Mouse (Mus musculus) MEL (cell line): Measurements from ENCODE around the gene Pop5. TPM values are rescaled to one million over a fixed set of nuclear protein-coding genes. Genes with fewer than 3 reads are reported as not detected.

Source experiments
- DNase-seq: peaks from one replicate; pipeline ENCODE4 v3.0.0; 2011; ENCODE audit warnings: low read depth, low spot score
- H3K27ac ChIP-seq: 2 replicates; pipeline ENCODE4 v1.5.1; 2012; ENCODE audit warnings: low read depth, mild to moderate bottlenecking, control low read depth, low read length, moderate library complexity; ENCODE audit not compliant: control insufficient read depth
- H3K27me3 ChIP-seq, 2 experiments: fragments of 150-350 bp in 1 of 2; sonication (generic) in 1 of 2; 2 replicates each; pipeline ENCODE4 v1.6.1; 2012; ENCODE audit warnings: low read length in 2 of 2, mild to moderate bottlenecking in 2 of 2, improper control_type of control experiment in 1 of 2, moderate library complexity in 1 of 2; ENCODE audit not compliant: insufficient read depth in 2 of 2, control insufficient read depth in 1 of 2
- H3K36me3 ChIP-seq, 2 experiments: 2 replicates each; pipeline ENCODE4 v1.6.1; 2012 to 2014; ENCODE audit warnings: low read length in 2 of 2, improper control_type of control experiment in 1 of 2, inconsistent platforms in 1 of 2, mild to moderate bottlenecking in 1 of 2; ENCODE audit not compliant: insufficient read depth in 2 of 2, control insufficient read depth in 1 of 2
- H3K4me1 ChIP-seq, 2 experiments: fragments of 150-350 bp in 1 of 2; sonication (generic) in 1 of 2; 2 replicates each; pipeline ENCODE4 v1.6.1; 2012; ENCODE audit warnings: low read length in 2 of 2, improper control_type of control experiment in 1 of 2, mild to moderate bottlenecking in 1 of 2; ENCODE audit not compliant: insufficient read depth in 2 of 2, control insufficient read depth in 1 of 2
- H3K4me3 ChIP-seq, 2 experiments: fragments of 150-350 bp in 1 of 2; sonication (generic) in 1 of 2; 2 replicates each; pipeline ENCODE4 v1.5.1; 2012; ENCODE audit warnings: low read depth in 2 of 2, low read length in 2 of 2, mild to moderate bottlenecking in 2 of 2, moderate library complexity in 2 of 2, control low read depth in 1 of 2, improper control_type of control experiment in 1 of 2; ENCODE audit not compliant: control insufficient read depth in 1 of 2, insufficient read depth in 1 of 2
- H3K79me2 ChIP-seq: 2 replicates; pipeline ENCODE4 v1.6.1; 2012; ENCODE audit warnings: mild to moderate bottlenecking, low read length, moderate library complexity; ENCODE audit not compliant: control insufficient read depth, poor library complexity, insufficient read depth
- H3K9ac ChIP-seq: 2 replicates; pipeline ENCODE4 v1.6.1; 2012; ENCODE audit warnings: low read depth, mild to moderate bottlenecking, control low read depth, low read length, moderate library complexity; ENCODE audit not compliant: control insufficient read depth, poor library complexity, severe bottlenecking
- H3K9me3 ChIP-seq: fragments of 150-350 bp; sonication (generic); replicated peaks from 2 replicates; pipeline ENCODE4 v1.6.1; 2012; ENCODE audit warnings: mild to moderate bottlenecking, low read length, improper control_type of control experiment, moderate library complexity; ENCODE audit not compliant: insufficient read depth
- BHLHE40 ChIP-seq: IDR thresholded peaks from 2 replicates; pipeline ENCODE4 v1.6.1; 2012; ENCODE audit warnings: low read depth, mild to moderate bottlenecking, inconsistent platforms, low read length, improper control_type of control experiment, borderline replicate concordance
- CHD1 ChIP-seq: IDR thresholded peaks from 2 replicates; pipeline ENCODE4 v1.6.1; 2012; ENCODE audit warnings: low read depth, mild to moderate bottlenecking, inconsistent platforms, low read length, improper control_type of control experiment
- CTCF ChIP-seq, 3 experiments: IDR thresholded peaks in 2 of 3; conservative IDR thresholded peaks in 1 of 3; 2 replicates each; pipeline ENCODE4 v1.5.1; 2011 to 2012; ENCODE audit warnings: low read length in 3 of 3, low read depth in 2 of 3, mild to moderate bottlenecking in 2 of 3, improper control_type of control experiment in 1 of 3, inconsistent platforms in 1 of 3, mixed read lengths in 1 of 3, moderate library complexity in 1 of 3; ENCODE audit not compliant: control insufficient read depth in 1 of 3, insufficient read depth in 1 of 3, poor library complexity in 1 of 3, severe bottlenecking in 1 of 3
- E2F4 ChIP-seq: IDR thresholded peaks from 2 replicates; pipeline ENCODE4 v1.6.1; 2011; ENCODE audit warnings: low read depth, low read length, improper control_type of control experiment, borderline replicate concordance
- ELF1 ChIP-seq: IDR thresholded peaks from 2 replicates; pipeline ENCODE4 v1.6.1; 2014; ENCODE audit warnings: low read depth, mild to moderate bottlenecking, inconsistent platforms, low read length, improper control_type of control experiment, moderate library complexity
- EP300 ChIP-seq, 2 experiments: IDR thresholded peaks; 2 replicates each; pipeline ENCODE4 v1.6.1; 2011; ENCODE audit warnings: improper control_type of control experiment in 2 of 2, low read length in 2 of 2, low read depth in 1 of 2, mild to moderate bottlenecking in 1 of 2
- ETS1 ChIP-seq: IDR thresholded peaks from 2 replicates; pipeline ENCODE4 v1.6.1; 2012; ENCODE audit warnings: low read depth, mild to moderate bottlenecking, inconsistent platforms, low read length, improper control_type of control experiment, moderate library complexity
- HCFC1 ChIP-seq: IDR thresholded peaks from 2 replicates; pipeline ENCODE4 v1.6.1; 2012; ENCODE audit warnings: low read depth, mild to moderate bottlenecking, inconsistent platforms, low read length, improper control_type of control experiment, moderate library complexity
- MAX ChIP-seq: IDR thresholded peaks from 2 replicates; pipeline ENCODE4 v1.6.1; 2011; ENCODE audit warnings: low read length, improper control_type of control experiment
- MAZ ChIP-seq: IDR thresholded peaks from 2 replicates; pipeline ENCODE4 v1.6.1; 2012; ENCODE audit warnings: low read depth, mild to moderate bottlenecking, inconsistent platforms, low read length, improper control_type of control experiment
- MEF2A ChIP-seq: IDR thresholded peaks from 2 replicates; pipeline ENCODE4 v1.6.1; 2014; ENCODE audit warnings: low read depth, mild to moderate bottlenecking, inconsistent platforms, low read length, improper control_type of control experiment; ENCODE audit not compliant: poor library complexity, insufficient replicate concordance, severe bottlenecking; ENCODE audit errors: extremely low read depth
- MXI1 ChIP-seq: IDR thresholded peaks from 2 replicates; pipeline ENCODE4 v1.6.1; 2011; ENCODE audit warnings: mild to moderate bottlenecking, low read depth, low read length, improper control_type of control experiment
- MYC ChIP-seq: IDR thresholded peaks from 2 replicates; pipeline ENCODE4 v1.6.1; 2011; ENCODE audit warnings: low read depth, mild to moderate bottlenecking, low read length, improper control_type of control experiment, moderate library complexity
- POLR2AphosphoS2 ChIP-seq: IDR thresholded peaks from 2 replicates; pipeline ENCODE4 v1.6.1; 2011; ENCODE audit warnings: low read length, improper control_type of control experiment
- RAD21 ChIP-seq: IDR thresholded peaks from 2 replicates; pipeline ENCODE4 v1.6.1; 2011; ENCODE audit warnings: mild to moderate bottlenecking, low read depth, low read length, improper control_type of control experiment
- SIN3A ChIP-seq: IDR thresholded peaks from 2 replicates; pipeline ENCODE4 v1.6.1; 2012; ENCODE audit warnings: low read length, improper control_type of control experiment, inconsistent platforms
- SMC3 ChIP-seq: IDR thresholded peaks from 2 replicates; pipeline ENCODE4 v1.6.1; 2011; ENCODE audit warnings: low read depth, low read length, improper control_type of control experiment
- TAL1 ChIP-seq: IDR thresholded peaks from 2 replicates; pipeline ENCODE4 v1.6.1; 2012; ENCODE audit warnings: mild to moderate bottlenecking, inconsistent platforms, low read length, moderate library complexity, mixed read lengths
- TBP ChIP-seq: IDR thresholded peaks from 2 replicates; pipeline ENCODE4 v1.8.0; 2011; ENCODE audit warnings: low read depth, low read length, improper control_type of control experiment
- TCF12 ChIP-seq: IDR thresholded peaks from 2 replicates; pipeline ENCODE4 v1.6.1; 2014; ENCODE audit warnings: low read depth, mild to moderate bottlenecking, inconsistent platforms, low read length, improper control_type of control experiment, moderate library complexity
- ZC3H11A ChIP-seq: IDR thresholded peaks from 2 replicates; pipeline ENCODE4 v1.6.1; 2012; ENCODE audit warnings: low read depth, mild to moderate bottlenecking, inconsistent platforms, low read length, improper control_type of control experiment
- ZMIZ1 ChIP-seq: IDR thresholded peaks from 2 replicates; pipeline ENCODE4 v1.6.1; 2012; ENCODE audit warnings: low read depth, mild to moderate bottlenecking, inconsistent platforms, low read length, improper control_type of control experiment, moderate library complexity
- polyA plus RNA-seq, 2 experiments: library from polyadenylated mRNA; stranded (reverse) in 1 of 2; unstranded in 1 of 2; fragments of >175 nt in 1 of 2; fragments of >200 nt in 1 of 2; gene quantifications; 2 replicates each; pipeline versions ENCODE4 v1.2.1 to v1.2.4; 2012; ENCODE audit warnings: low replicate concordance in 2 of 2, low read depth in 1 of 2; ENCODE audit not compliant: insufficient read length in 2 of 2, insufficient read depth in 1 of 2, missing spikeins in 1 of 2
- total RNA-seq: library from RNA; depleted of rRNA; stranded (reverse); fragments of 300-350 nt; gene quantifications from 2 replicates; pipeline ENCODE4 v1.2.3, GENCODE M21; 2012

Gene Pop5
- total and polyA plus RNA-seq, 3 experiments, result 103 to 388 (median 208) TPM

GRCm38 (mm10) chr5:115232516-115232915, 3.1 kb upstream of the Pop5 start:
- Histone ChIP-seq H3K9me3 (no peaks in the 10 kb centered on the region), H3K27ac (no peak overlapping the region), H3K27me3 (no peaks in the 10 kb centered on the region), H3K9ac (no peak overlapping the region), H3K4me1 (peaks cover 2 to 12% of the 10 kb centered on the region in 2 experiments; a peak in 2 of 4 replicates), H3K79me2 (no peaks in the 10 kb centered on the region; the same call in 1 of the 2 replicates), H3K4me3 (no peak overlapping the region), H3K36me3 (peaks cover 0 to 5% of the 10 kb centered on the region in 2 experiments; a peak in 2 of 4 replicates)
- DNase-seq, result no peak
- TF ChIP-seq SIN3A (no peak), BHLHE40 (no peak), CHD1 (no peak), MEF2A (no peak), MAX (no peak), ELF1 (no peak)
- TF ChIP-seq, all 39 proteins: peak for 0

GRCm38 (mm10) chr5:115233031-115233780, 2.4 kb upstream of the Pop5 start:
- no peak overlapping the region for H3K27ac ChIP-seq
- H3K27me3 ChIP-seq, result no peaks in the 10 kb centered on the region
- no peak overlapping the region for H3K4me3 ChIP-seq
- H3K4me1 ChIP-seq, result peaks cover 3 to 12% of the 10 kb centered on the region in 2 experiments; a peak in 2 of 4 replicates
- peaks cover 5% of the 10 kb centered on the region for H3K79me2 ChIP-seq
- H3K36me3 ChIP-seq, result peaks cover 0 to 5% of the 10 kb centered on the region in 2 experiments; a peak in 2 of 4 replicates
- no peaks in the 10 kb centered on the region for H3K9me3 ChIP-seq
- TF ChIP-seq CTCF (IDR thresholded peaks at IDR 0.05 in 2 of 3, conservative IDR thresholded peaks at IDR 0.05 in 1 of 3; ENCODE audit: control insufficient read depth in 1 of 3, insufficient read depth in 1 of 3, low read depth in 2 of 3, low read length in 3 of 3, poor library complexity in 1 of 3, severe bottlenecking in 1 of 3) (peak in 1 of 3 experiments; percentile 17; a peak in 2 of 6 replicates), SMC3 (peak; percentile 10; the same call in 1 of the 2 replicates), RAD21 (no peak)
- no peak for DNase-seq
- no peak overlapping the region for H3K9ac ChIP-seq

- TF ChIP-seq MAZ, result no peak
- no peak for TF ChIP-seq MXI1
- TF ChIP-seq MEF2A, result no peak
- no peak for TF ChIP-seq BHLHE40
- no peak for TF ChIP-seq ZMIZ1
- no peak for TF ChIP-seq HCFC1
- TF ChIP-seq TBP, result no peak
- no peak for TF ChIP-seq TCF12
- TF ChIP-seq MAX, result no peak
- no peak for TF ChIP-seq ETS1
- TF ChIP-seq E2F4, result no peak
- no peak for TF ChIP-seq POLR2AphosphoS2
- no peak for TF ChIP-seq CHD1
- no peak for TF ChIP-seq MYC
- no peak for TF ChIP-seq EP300 (IDR thresholded peaks at IDR 0.05; ENCODE audit: low read depth in 1 of 2, low read length in 2 of 2)
- no peak for TF ChIP-seq TAL1
- TF ChIP-seq ZC3H11A, result no peak
- TF ChIP-seq, all 39 proteins: peak for 0
- H3K9ac ChIP-seq, result no peak overlapping the region; the same call in 1 of the 2 replicates
- H3K4me3 ChIP-seq, result no peak overlapping the region
- DNase-seq, result no peak
- no peaks in the 10 kb centered on the region for H3K27me3 ChIP-seq
- H3K36me3 ChIP-seq, result peaks cover 0 to 13% of the 10 kb centered on the region in 2 experiments; a peak in 3 of 4 replicates
- no peaks in the 10 kb centered on the region for H3K9me3 ChIP-seq
- peaks cover 3 to 17% of the 10 kb centered on the region in 2 experiments; a peak in 2 of 4 replicates for H3K4me1 ChIP-seq
- peaks cover 9% of the 10 kb centered on the region for H3K79me2 ChIP-seq
- no peak overlapping the region for H3K27ac ChIP-seq
These were observed 1.1 kb upstream of the Pop5 start for GRCm38 (mm10) chr5:115234519-115234918.
